Mouse (Mus musculus): ENCODE data around the gene Tbx10. TPM values are rescaled to one million over a fixed set of nuclear protein-coding genes. Genes with fewer than 3 reads are reported as not detected.
A peak's percentile ranks its signal among the peaks of the same experiment; 100 is the strongest.
"Not testable (repeated sequence)": the region's sequence is repeated elsewhere in the genome, so short reads cannot be mapped to it uniquely, and the experiment has no call there.

Gene Tbx10
- polyA plus RNA-seq (2012; rRNA removed): 0.16 and 0.46 TPM in 2 replicates

GRCm38 (mm10) chr19:3992416-3992815 is at the start of gene Tbx10:
Gene Tbx10 (plus strand): TSS chr19:3992752.
- no peak for DNase-seq (ENCODE audit: low read depth)
- TF ChIP-seq CTCF (IDR thresholded peaks at IDR 0.05; ENCODE audit: borderline replicate concordance, extremely low read depth, insufficient read depth, insufficient read length) (no peak), POLR2A (IDR thresholded peaks at IDR 0.05; ENCODE audit: borderline replicate concordance, extremely low read depth, insufficient read depth, insufficient read length, poor library complexity, severe bottlenecking) (no peak)

- DNase-seq (ENCODE audit: low read depth): no peak
- no peak for TF ChIP-seq CTCF (IDR thresholded peaks at IDR 0.05; ENCODE audit: borderline replicate concordance, extremely low read depth, insufficient read depth, insufficient read length)
Measured at GRCm38 (mm10) chr19:3942986-3943735, 49.4 kb upstream of the Tbx10 start.

- DNase-seq (ENCODE audit: low read depth): no peak
- no peak for TF ChIP-seq CTCF (IDR thresholded peaks at IDR 0.05; ENCODE audit: borderline replicate concordance, extremely low read depth, insufficient read depth, insufficient read length)
- TF ChIP-seq POLR2A (IDR thresholded peaks at IDR 0.05; ENCODE audit: borderline replicate concordance, extremely low read depth, insufficient read depth, insufficient read length, poor library complexity, severe bottlenecking): no peak
Measured at GRCm38 (mm10) chr19:3945872-3946564, 46.5 kb upstream of the Tbx10 start.

- TF ChIP-seq CTCF (IDR thresholded peaks at IDR 0.05; ENCODE audit: borderline replicate concordance, extremely low read depth, insufficient read depth, insufficient read length): peak; percentile 92
- no peak for TF ChIP-seq POLR2A (IDR thresholded peaks at IDR 0.05; ENCODE audit: borderline replicate concordance, extremely low read depth, insufficient read depth, insufficient read length, poor library complexity, severe bottlenecking)
- DNase-seq (ENCODE audit: low read depth): peak; percentile 75
Measured at GRCm38 (mm10) chr19:3946715-3947114, 45.8 kb upstream of the Tbx10 start.

GRCm38 (mm10) chr19:3947813-3948212 is 44.7 kb upstream of the Tbx10 start:
- TF ChIP-seq POLR2A (IDR thresholded peaks at IDR 0.05; ENCODE audit: borderline replicate concordance, extremely low read depth, insufficient read depth, insufficient read length, poor library complexity, severe bottlenecking) (no peak), CTCF (IDR thresholded peaks at IDR 0.05; ENCODE audit: borderline replicate concordance, extremely low read depth, insufficient read depth, insufficient read length) (no peak)
- no peak for DNase-seq (ENCODE audit: low read depth)

- no peak for DNase-seq (ENCODE audit: low read depth)
- TF ChIP-seq POLR2A (IDR thresholded peaks at IDR 0.05; ENCODE audit: borderline replicate concordance, extremely low read depth, insufficient read depth, insufficient read length, poor library complexity, severe bottlenecking): no peak
- TF ChIP-seq CTCF (IDR thresholded peaks at IDR 0.05; ENCODE audit: borderline replicate concordance, extremely low read depth, insufficient read depth, insufficient read length): no peak
Measured at GRCm38 (mm10) chr19:3948546-3948945, 44.0 kb upstream of the Tbx10 start.

GRCm38 (mm10) chr19:3950331-3950730 is 42.2 kb upstream of the Tbx10 start:
- no peak for TF ChIP-seq POLR2A (IDR thresholded peaks at IDR 0.05; ENCODE audit: borderline replicate concordance, extremely low read depth, insufficient read depth, insufficient read length, poor library complexity, severe bottlenecking)
- TF ChIP-seq CTCF (IDR thresholded peaks at IDR 0.05; ENCODE audit: borderline replicate concordance, extremely low read depth, insufficient read depth, insufficient read length): no peak
- no peak for DNase-seq (ENCODE audit: low read depth)

- TF ChIP-seq CTCF (IDR thresholded peaks at IDR 0.05; ENCODE audit: borderline replicate concordance, extremely low read depth, insufficient read depth, insufficient read length) (no peak), POLR2A (IDR thresholded peaks at IDR 0.05; ENCODE audit: borderline replicate concordance, extremely low read depth, insufficient read depth, insufficient read length, poor library complexity, severe bottlenecking) (no peak)
- DNase-seq (ENCODE audit: low read depth): no peak
Measured at GRCm38 (mm10) chr19:3951461-3951860, 41.1 kb upstream of the Tbx10 start.

GRCm38 (mm10) chr19:3952099-3952498 is 40.5 kb upstream of the Tbx10 start:
- no peak for TF ChIP-seq POLR2A (IDR thresholded peaks at IDR 0.05; ENCODE audit: borderline replicate concordance, extremely low read depth, insufficient read depth, insufficient read length, poor library complexity, severe bottlenecking)
- no peak for TF ChIP-seq CTCF (IDR thresholded peaks at IDR 0.05; ENCODE audit: borderline replicate concordance, extremely low read depth, insufficient read depth, insufficient read length)
- no peak for DNase-seq (ENCODE audit: low read depth)

- no peak for DNase-seq (ENCODE audit: low read depth)
Measured at GRCm38 (mm10) chr19:3955033-3955432, 37.5 kb upstream of the Tbx10 start.

GRCm38 (mm10) chr19:3955804-3956203 is 36.7 kb upstream of the Tbx10 start:
- DNase-seq (ENCODE audit: low read depth): no peak
- TF ChIP-seq CTCF (IDR thresholded peaks at IDR 0.05; ENCODE audit: borderline replicate concordance, extremely low read depth, insufficient read depth, insufficient read length) (no peak), POLR2A (IDR thresholded peaks at IDR 0.05; ENCODE audit: borderline replicate concordance, extremely low read depth, insufficient read depth, insufficient read length, poor library complexity, severe bottlenecking) (no peak)

More at GRCm38 (mm10) chr19:3955033-3955432, 37.5 kb upstream of the Tbx10 start:
- TF ChIP-seq CTCF (IDR thresholded peaks at IDR 0.05; ENCODE audit: borderline replicate concordance, extremely low read depth, insufficient read depth, insufficient read length) (no peak), POLR2A (IDR thresholded peaks at IDR 0.05; ENCODE audit: borderline replicate concordance, extremely low read depth, insufficient read depth, insufficient read length, poor library complexity, severe bottlenecking) (no peak)

GRCm38 (mm10) chr19:3957296-3958036 is 35.1 kb upstream of the Tbx10 start:
- not testable (repeated sequence) for DNase-seq (ENCODE audit: low read depth)
